Mouse (Mus musculus) yolk sac, embryonic 10.5 days (tissue): ENCODE measurements at regions not wholly inside any gene's neighbourhood (a gene's known extent, or its start where the extent isn't known, plus 50 kb on each side); places are given as distances from the start of the nearest gene placed in this dataset.
"Not testable (repeated sequence)": the region's sequence is repeated elsewhere in the genome, so short reads cannot be mapped to it uniquely, and the experiment has no call there.

Source experiments
- DNase-seq: peaks from one replicate; pipeline ENCODE4 v3.0.0-alpha.2; 2017; ENCODE audit warnings: low spot score

GRCm38 (mm10) chr13:26865930-26866555 lies 96.1 kb upstream of the Hdgfl1 start:
- DNase-seq: no peak

GRCm38 (mm10) chr13:26867794-26868193 lies 97.8 kb upstream of the Hdgfl1 start:
- DNase-seq: no peak

- no peak for DNase-seq
Observed at GRCm38 (mm10) chr13:26916477-26916876, 140.9 kb upstream of the Prl start.

GRCm38 (mm10) chr13:26932695-26933438 lies 124.5 kb upstream of the Prl start:
- peak; percentile 44 for DNase-seq

- DNase-seq: no peak
Observed at GRCm38 (mm10) chr13:26933838-26934237, 123.5 kb upstream of the Prl start.

- no peak for DNase-seq
Observed at GRCm38 (mm10) chr13:26940436-26940835, 116.9 kb upstream of the Prl start.

- no peak for DNase-seq
Observed at GRCm38 (mm10) chr13:26944487-26944886, 112.9 kb upstream of the Prl start.

GRCm38 (mm10) chr13:26951461-26951860 lies 105.9 kb upstream of the Prl start:
- DNase-seq: no peak

GRCm38 (mm10) chr13:26953834-26954233 lies 103.5 kb upstream of the Prl start:
- DNase-seq: no peak

- DNase-seq: no peak
Observed at GRCm38 (mm10) chr13:26959534-26960100, 97.8 kb upstream of the Prl start.

GRCm38 (mm10) chr13:26960531-26960930 lies 96.8 kb upstream of the Prl start:
- DNase-seq: not testable (repeated sequence)

GRCm38 (mm10) chr13:26976024-26976423 lies 81.3 kb upstream of the Prl start:
- DNase-seq: no peak

- DNase-seq: no peak
Observed at GRCm38 (mm10) chr13:26980475-26980874, 76.9 kb upstream of the Prl start.
